Mouse (Mus musculus) adrenal gland (tissue): ENCODE measurements around the gene Nkx6-1.

Experiments used
- intact Hi-C: fragments of 180-260 bp; cut with DNase I; formaldehyde crosslinking; loops from one replicate; pipeline ENCODE4 v1.15.1; 2025
- long read RNA-seq, 2 experiments: library from polyadenylated mRNA; unstranded; transcript quantifications; one replicate each; pipeline ENCODE4 v2.0.0; 2020; ENCODE audit warnings: borderline replicate concordance in 1 of 2; ENCODE audit not compliant: insufficient replicate concordance in 1 of 2

Gene Nkx6-1
- long read RNA-seq, experiment 1 = 0 reads
- long read RNA-seq, experiment 2 = 0 reads

GRCm38 (mm10) chr5:101664945-101665615 lies at the start of gene Nkx6-1:
Nkx6-1 (minus strand) TSS chr5:101664996.
- intact Hi-C loops = loop anchor here (5.0 to 10.0 kb wide), 3 partner anchors 298 to 748 kb away; no protein-coding TSS in a partner anchor

GRCm38 (mm10) chr5:101713064-101713613 lies 48.3 kb upstream of the Nkx6-1 start:
- intact Hi-C loops = no loop called here

GRCm38 (mm10) chr5:101703374-101704260 lies 38.8 kb upstream of the Nkx6-1 start:
- intact Hi-C loops = no loop called here

- intact Hi-C loops = no loop called here
These were observed 37.8 kb upstream of the Nkx6-1 start for GRCm38 (mm10) chr5:101702636-101703035.

- intact Hi-C loops = no loop called here
These were observed 35.8 kb upstream of the Nkx6-1 start for GRCm38 (mm10) chr5:101700607-101701006.

GRCm38 (mm10) chr5:101688581-101688980 lies 23.8 kb upstream of the Nkx6-1 start:
- intact Hi-C loops = no loop called here

GRCm38 (mm10) chr5:101683340-101683739 lies 18.5 kb upstream of the Nkx6-1 start:
- intact Hi-C loops = no loop called here

- intact Hi-C loops = no loop called here
These were observed 15.5 kb upstream of the Nkx6-1 start for GRCm38 (mm10) chr5:101680338-101680737.

- intact Hi-C loops = loop anchor here (2.0 to 10.0 kb wide), 4 partner anchors 302 to 752 kb away; no protein-coding TSS in a partner anchor
These were observed 4.6 kb upstream of the Nkx6-1 start for GRCm38 (mm10) chr5:101669381-101669780.

- intact Hi-C loops = loop anchor here (2.0 to 10.0 kb wide), 4 partner anchors 301 to 751 kb away; no protein-coding TSS in a partner anchor
These were observed 3.7 kb upstream of the Nkx6-1 start for GRCm38 (mm10) chr5:101668475-101668874.

- intact Hi-C loops = loop anchor here (2.0 to 10.0 kb wide), 4 partner anchors 301 to 751 kb away; no protein-coding TSS in a partner anchor
These were observed 3.2 kb upstream of the Nkx6-1 start for GRCm38 (mm10) chr5:101668028-101668427.

GRCm38 (mm10) chr5:101667263-101667990 lies 2.6 kb upstream of the Nkx6-1 start:
- intact Hi-C loops = loop anchor here (5.0 to 10.0 kb wide), 3 partner anchors 300 to 750 kb away; no protein-coding TSS in a partner anchor

GRCm38 (mm10) chr5:101666713-101667112 lies 1.9 kb upstream of the Nkx6-1 start:
- intact Hi-C loops = loop anchor here (5.0 to 10.0 kb wide), 3 partner anchors 299 to 749 kb away; no protein-coding TSS in a partner anchor

GRCm38 (mm10) chr5:101666091-101666490 lies 1.3 kb upstream of the Nkx6-1 start:
- intact Hi-C loops = loop anchor here (5.0 to 10.0 kb wide), 3 partner anchors 299 to 749 kb away; no protein-coding TSS in a partner anchor

GRCm38 (mm10) chr5:101664423-101664921 lies 324 bp downstream of the Nkx6-1 start:
- intact Hi-C loops = loop anchor here (10.0 kb wide), 1 partner anchor 670 kb away; no protein-coding TSS in a partner anchor

GRCm38 (mm10) chr5:101663621-101664422 lies 974 bp downstream of the Nkx6-1 start:
- intact Hi-C loops = loop anchor here (10.0 kb wide), 1 partner anchor 669 kb away; no protein-coding TSS in a partner anchor

- intact Hi-C loops = loop anchor here (10.0 kb wide), 1 partner anchor 668 kb away; no protein-coding TSS in a partner anchor
These were observed 1.6 kb downstream of the Nkx6-1 start for GRCm38 (mm10) chr5:101663176-101663575.

- intact Hi-C loops = loop anchor here (10.0 kb wide), 1 partner anchor 668 kb away; no protein-coding TSS in a partner anchor
These were observed 2.3 kb downstream of the Nkx6-1 start for GRCm38 (mm10) chr5:101662485-101662884.

GRCm38 (mm10) chr5:101661561-101662211 lies 3.1 kb downstream of the Nkx6-1 start:
- intact Hi-C loops = loop anchor here (10.0 kb wide), 1 partner anchor 667 kb away; no protein-coding TSS in a partner anchor
